Mouse (Mus musculus) lung, postnatal 25 days (tissue): Measurements from ENCODE around the gene Pex7.

Experiments
- DNase-seq: peaks from one replicate; pipeline ENCODE4 v3.0.0; 2022; ENCODE audit warnings: low spot score

The Pex7 gene

GRCm38 (mm10) chr10:19877257-19877656 lies 30.2 kb downstream of the Pex7 start:
- DNase-seq: no peak

GRCm38 (mm10) chr10:19876669-19877068 lies 30.8 kb downstream of the Pex7 start:
- DNase-seq: no peak

GRCm38 (mm10) chr10:19875346-19875745 lies 32.1 kb downstream of the Pex7 start:
- DNase-seq: no peak

- DNase-seq: no peak
Observed at GRCm38 (mm10) chr10:19855597-19856306, 51.7 kb downstream of the Pex7 start.

DNA sequence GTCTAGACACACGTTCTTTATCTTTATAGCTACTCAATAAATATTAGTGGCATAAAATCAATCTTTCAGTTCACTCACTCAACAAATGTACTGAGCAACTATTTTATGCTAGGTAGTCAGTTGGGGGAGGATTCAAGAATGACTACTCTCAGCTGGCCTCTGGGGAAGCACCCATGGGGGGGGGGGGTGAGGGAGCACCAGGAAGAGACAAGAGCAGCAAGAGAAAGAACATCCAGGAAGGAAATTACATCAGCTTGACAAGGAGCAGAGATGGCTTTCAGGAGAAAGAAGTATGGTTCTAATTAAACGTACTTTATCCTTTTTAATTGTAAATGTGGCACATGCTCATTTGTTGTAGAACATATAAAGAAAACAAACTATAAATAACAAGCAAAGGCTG lies 53.9 kb downstream of the Pex7 start:
- no peak for DNase-seq

- no peak for DNase-seq
Observed at GRCm38 (mm10) chr10:19852776-19853175, 54.7 kb downstream of the Pex7 start.

GRCm38 (mm10) chr10:19850998-19851691 lies 56.3 kb downstream of the Pex7 start, which contains the start of gene Slc35d3:
TSS of gene Slc35d3 (minus strand) at chr10:19851459.
- no peak for DNase-seq

DNA sequence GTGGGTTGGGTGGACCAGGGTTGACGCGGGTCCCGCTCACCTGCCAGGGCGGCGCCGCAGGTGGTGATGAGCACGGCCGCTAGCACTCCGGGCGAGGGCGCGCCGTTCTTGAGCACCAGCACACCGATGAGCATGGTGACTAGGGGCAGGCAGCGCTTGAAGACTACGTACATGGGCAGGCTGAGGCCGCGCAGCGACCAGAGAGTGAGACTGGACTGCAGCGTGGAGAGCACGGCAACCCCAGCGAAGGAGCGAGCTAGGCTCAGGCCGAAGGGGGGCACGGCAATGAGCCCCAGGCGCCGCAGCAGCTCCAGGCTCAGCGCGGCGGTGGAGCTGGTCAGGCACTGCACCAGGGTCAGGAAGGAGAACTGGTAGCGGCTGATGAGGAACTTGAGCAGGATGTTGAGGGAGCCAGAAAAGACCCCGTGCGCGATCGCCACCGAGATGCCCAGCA lies 56.9 kb downstream of the Pex7 start:
- no peak for DNase-seq

GRCm38 (mm10) chr10:19849771-19850365 lies 57.6 kb downstream of the Pex7 start:
- DNase-seq: no peak

DNA sequence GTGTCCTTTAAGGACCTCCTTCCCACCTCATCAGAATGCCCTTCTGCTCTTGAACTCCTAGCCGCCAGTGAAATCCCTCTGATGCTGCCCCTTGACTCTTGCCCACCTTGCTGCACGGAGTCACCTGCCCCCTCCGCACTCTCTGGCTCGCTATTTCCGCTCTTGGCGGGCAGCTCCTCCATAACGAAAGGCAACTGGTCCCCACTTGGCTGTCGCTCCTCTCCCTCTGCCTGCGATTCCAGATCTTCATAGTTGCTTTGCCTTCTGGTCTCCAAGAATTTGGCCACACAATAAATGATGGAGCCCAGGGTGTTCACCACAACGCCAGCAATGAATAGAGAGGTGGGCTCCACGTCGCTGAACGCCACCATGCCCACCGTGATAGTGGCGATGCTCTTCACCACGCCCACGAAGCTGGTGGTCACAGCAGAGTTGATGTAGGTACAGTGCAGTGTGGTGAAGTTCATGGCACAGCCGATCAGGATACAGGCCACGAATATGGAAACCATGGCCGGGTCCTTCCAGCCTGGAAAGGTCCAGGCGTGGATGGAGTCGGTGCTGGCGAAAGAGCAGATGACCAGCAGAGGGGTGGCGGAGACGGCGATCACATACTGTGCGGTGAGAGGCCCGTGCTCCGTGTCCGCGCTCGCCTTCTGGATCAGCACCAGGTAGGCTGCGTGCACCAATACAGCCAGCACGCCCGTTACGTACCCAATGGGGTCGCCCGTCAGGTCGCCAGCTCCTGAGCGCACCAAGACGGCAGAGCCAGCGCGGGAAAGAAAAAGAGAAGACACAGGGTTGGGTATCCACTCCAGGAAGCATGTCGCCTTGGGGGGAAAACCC lies 58.3 kb downstream of the Pex7 start:
- DNase-seq: no peak

GRCm38 (mm10) chr10:19839836-19840235 lies 67.7 kb downstream of the Pex7 start:
- no peak for DNase-seq

DNA sequence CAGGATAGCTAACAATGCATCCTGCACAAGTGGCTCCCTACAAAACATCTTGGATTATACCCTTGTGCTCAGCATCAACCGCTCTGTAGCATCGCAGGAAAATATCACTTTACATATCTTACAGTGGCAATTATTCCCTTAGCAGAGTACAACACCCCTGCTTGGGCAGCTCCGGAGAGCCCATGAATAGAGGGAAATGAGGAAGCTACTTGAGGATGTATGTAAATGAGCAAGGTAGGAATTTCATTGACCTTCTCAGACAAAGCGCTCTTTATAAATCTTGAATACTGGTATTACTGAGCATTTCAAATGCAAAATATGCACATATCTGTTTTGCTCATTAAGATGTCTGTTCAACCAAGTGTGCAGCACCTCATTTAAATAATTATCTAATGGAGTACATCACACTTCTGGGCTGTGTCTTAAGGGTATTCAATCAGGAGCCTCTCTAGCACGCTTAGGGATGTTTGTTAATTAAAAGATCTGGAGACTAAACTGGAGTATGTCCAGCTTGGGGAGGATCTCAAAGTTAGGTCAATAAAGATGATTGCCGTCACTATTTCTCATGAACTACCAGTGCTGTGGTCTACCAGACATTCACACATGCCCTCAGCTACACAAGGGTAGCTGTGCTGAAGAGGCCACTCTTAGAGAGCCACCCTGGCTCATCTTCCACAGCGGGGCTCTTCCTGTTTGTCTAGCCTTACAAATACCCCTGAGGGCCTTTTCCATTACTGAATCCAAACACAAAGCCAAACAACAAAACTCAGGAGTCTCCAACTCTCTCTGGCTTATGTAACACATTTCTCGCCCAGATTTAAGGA lies 71.4 kb downstream of the Pex7 start:
- no peak for DNase-seq

- DNase-seq: no peak
Observed at GRCm38 (mm10) chr10:19834222-19834621, 73.3 kb downstream of the Pex7 start.

DNA sequence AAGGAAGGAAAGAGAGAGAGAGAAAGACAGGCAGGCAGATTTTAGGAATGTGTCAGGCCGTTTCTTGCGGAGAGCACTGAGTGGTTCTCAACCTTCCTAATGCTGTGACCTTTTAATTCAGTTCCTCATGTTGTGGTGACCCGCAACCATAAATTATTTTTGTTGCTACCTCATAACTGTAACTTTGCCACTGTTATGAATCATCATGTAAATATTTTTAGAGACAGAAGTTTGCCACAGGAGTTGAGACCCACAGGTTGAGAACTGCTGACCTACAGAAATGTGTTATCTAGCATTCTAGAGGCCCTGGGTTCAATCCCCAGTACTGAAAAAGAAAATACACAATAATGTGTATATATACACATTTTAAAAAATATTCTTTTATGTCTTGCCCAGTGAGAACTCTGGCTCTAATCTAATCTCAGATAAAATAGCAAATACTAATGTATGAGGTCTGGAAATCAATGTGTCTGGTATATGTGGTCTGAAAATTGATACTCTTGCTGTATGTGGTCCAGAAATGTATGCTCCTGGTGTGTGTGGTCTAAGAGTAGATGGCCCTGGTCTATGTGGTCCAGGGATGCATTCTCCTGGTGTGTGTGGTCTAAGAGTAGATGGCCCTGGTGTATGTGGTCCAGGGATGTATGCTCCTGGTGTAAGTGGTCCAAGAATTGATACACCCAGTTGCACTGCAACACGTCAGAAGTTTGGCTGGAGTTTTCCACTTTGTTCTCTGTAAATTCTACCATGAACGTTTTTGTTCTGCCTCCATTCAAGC lies 76.2 kb downstream of the Pex7 start:
- no peak for DNase-seq

DNA sequence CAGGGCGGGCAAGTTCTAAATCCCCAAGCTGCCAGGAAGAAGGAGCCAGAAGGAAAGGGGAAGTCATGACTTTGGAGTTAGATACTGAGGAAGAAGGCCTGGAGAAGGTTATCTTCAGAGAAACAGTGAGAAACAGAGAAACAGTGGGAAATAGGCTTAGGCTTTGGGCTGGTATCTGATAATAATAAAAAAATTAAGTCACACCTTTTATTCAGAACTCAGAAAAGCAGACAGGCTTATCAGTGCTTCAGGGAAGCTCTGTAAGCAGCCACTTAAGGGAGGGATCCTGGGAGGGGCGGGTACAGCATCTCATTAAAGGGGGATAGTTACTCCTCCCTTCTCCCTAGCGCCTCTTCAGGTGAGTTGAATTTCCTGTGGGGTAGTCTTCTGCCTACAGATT lies 86.5 kb downstream of the Pex7 start:
- DNase-seq: no peak

- no peak for DNase-seq
Observed at GRCm38 (mm10) chr10:19818723-19819355, 88.7 kb downstream of the Pex7 start.

DNA sequence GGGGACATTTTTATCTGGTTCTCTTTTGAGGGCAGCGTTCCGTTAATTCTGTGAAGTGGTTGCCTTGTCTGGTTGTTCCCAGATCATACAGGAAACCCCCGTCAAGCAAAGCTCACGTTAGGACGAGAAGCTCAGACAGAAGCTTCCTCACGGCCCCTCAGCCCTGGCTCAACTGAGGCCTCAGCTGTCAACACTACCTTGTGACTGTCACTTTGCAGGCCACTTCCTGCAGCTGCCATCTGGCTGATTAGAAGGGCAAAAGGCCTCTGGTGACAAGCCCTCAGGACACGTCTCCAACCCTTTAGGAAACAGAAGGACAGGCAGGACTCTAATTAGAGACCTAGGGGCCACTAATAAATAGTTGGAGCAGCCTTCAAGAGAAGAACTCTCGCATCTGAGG lies 92.1 kb downstream of the Pex7 start:
- DNase-seq: no peak

DNA sequence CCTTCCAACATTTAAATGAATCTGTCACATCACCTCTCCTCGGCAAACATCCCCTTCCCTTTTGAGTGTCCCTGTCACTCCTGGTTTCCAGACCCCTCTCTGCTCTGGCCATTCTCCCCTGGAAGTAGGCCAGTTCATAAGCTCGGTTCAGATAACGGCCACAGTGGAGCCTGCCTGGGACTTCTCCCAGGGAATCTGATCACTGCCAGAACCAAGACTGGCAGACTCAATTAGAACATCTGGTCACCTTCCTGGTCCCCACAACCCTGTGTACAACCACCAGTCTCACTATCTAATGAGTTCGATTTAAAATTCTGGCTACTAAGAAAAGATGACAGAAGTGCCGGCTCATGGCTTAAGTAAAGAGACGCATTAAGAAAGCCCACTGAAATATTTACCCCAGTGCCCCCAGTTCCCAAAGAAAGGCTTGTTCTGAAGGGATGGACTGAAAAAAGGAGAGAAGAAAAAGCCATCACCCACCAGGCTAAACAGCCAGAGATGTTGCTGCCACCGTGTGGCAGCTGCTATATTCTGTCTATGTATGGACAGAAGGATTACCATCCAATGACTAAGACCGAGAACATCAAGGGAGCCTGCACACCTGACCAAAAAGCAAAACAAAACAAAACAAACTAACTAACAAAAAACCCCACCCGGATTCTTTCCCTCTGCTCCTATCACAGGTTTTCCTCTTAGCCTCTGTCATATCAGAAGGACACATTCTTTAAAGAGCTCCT lies 95.9 kb downstream of the Pex7 start:
- DNase-seq: no peak

GRCm38 (mm10) chr10:19804763-19805162 lies 102.7 kb downstream of the Pex7 start:
- no peak for DNase-seq
